Mouse (Mus musculus): ENCODE data around the gene 2010109A12Rik.

Gene 2010109A12Rik

DNA sequence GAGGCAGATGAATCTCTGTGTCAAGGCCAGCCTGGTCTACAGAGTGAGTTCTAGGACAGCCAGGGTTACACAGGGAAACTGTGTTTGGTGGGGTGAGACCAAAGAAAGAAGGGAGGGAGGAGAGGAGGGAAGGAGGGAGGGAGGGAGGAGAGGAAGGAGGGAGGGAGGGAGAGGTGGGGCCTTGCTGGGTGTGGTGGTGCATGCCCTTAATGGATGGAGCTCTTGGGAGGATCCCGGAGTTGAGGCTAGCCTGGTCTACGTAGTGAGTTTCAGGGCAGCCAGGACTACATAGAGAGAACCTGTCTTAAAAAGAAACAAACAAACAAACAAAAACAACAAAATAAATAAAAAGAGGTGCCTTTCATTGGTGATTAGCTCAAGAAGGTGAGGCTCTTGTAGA is 26.5 kb downstream of the 2010109A12Rik start:
- no peak for DNase-seq

DNA sequence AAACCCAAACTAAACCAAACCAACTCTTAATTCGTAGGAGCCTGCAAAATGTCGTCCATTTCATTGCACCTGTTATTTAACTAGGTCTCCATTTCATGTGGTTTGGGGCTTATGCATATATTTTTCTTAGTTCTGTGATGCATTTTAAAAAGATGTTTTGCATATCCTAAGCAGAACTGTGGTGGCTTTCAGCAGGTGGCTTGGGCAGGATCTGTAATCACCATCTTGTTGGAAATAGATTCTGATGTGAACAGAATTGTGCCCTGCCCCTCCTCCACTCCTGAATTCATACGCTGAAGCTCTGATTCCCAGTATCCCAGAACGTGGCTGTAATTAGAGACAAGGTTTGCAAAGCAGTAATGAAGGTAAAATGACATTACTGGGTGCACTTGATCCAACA is 27.8 kb downstream of the 2010109A12Rik start:
- peak; percentile 17 for DNase-seq

DNA sequence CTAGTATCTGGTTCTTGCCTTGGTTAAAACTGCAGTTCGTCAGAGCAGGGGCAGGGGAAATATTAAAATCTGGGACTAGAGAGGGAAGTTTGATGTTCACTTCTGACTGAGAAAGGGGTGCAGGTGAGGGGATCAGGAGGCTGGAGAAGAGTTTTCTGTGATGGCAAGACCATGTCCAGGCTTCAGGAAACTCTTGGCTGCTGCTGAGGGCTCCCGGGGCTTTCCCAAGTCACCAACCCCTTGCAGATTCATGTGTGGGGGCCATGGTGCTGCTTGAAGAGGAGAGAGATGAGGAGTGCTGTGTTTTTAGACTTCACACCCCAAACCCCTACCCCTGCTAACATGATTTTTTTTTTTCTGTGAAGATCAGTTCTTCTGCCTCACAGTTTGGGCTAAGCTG is 28.3 kb downstream of the 2010109A12Rik start:
- peak; percentile 20 for DNase-seq

DNA sequence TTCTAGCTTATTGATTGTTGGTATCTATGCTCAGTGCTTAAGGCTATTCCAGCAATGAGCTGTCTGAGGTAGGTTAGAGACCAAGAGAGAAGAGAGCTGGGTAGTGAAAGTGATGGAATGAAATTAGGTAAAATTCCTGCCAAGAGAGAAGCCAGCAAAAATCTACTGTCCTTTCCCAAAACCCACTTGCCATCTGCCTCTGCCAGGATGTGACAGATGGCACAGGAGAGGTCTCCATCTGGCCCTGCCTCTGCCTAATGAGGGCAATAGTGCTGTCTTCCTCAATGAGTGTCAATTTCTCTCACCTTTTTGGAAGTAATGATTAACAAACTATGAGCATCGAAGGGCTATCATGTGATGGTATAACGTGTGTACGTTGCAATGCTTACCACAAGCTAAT is 29.6 kb downstream of the 2010109A12Rik start:
- no peak for DNase-seq

DNA sequence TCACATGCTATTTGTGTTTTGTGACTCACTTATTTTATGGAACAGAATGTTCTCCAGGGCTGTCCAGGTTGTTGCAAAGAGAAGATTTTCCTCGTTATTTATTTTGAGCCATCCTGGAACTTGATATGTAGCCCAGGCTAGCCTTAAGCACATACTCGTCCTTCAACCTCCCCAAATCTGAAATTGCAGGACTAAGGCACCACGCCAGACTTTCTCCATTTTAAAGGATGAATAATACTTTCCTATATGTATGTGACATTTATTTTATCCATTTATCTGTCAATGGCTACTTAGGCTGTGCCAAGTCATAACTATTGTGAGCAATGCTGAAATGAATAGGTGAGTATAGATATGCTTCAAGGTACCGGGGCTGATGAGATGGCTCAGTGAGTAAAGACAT is 30.2 kb downstream of the 2010109A12Rik start:
- DNase-seq: no peak

DNA sequence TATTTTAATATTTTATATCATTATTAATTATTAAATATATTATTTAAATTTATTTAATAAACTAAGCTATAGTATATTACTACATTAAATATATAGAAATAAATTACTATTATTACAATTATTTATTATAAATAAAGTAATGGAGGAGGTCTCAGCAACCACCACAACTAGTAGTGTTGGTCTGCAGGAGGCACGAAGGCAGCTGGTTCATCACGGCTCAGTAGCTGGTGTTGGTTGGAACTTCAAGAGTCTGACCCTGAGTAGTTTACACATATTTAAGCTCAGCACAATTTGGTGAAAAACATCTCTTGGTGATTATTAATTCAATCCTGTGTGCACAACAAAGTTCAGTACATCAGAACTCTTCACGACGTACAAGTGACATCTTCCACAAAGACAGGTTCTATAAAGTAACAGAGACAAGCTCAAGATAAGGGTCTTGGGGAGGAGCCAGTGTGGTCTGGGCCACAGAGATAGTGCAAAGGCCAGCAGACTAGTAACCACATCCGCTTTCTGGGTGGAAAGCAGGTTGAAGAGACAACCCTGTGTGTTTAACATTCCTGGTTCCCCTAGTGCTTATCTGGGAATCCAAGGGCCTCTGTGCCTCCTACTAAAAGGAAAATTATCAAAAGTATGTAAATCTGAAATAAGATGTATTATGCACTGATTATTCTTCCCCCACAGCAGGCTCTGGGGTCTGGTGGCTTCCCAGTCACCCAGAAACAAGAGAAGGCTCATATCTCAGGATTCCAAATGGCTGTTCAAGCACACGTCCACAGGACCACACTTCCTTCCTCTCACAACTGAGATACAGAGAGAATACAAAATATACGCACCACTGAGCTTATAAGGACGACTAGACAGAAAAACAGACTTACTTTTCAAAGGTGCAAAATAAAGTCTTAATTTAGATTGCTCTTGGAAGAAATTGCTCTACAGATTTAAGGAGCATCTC is 33.5 kb downstream of the 2010109A12Rik start:
- DNase-seq: peak; percentile 26

DNA sequence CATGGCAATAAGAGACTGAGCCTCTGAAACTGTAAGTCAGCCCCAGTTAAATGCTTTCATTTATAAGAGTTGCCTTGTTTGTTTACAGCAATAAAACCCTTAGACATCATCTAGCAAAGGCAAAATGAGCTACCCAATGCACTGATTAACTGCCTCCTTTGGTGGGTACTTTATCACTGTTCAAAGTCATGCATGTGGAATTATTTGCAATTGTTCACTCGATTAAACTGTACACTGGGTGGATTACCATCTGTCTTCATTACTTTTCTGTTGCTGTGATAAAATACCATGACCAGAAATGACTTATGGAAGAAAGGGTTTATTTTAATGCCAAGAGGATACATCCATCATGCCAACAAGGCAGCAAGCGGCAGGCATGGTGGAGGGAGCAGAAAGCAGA is 39.0 kb downstream of the 2010109A12Rik start:
- no peak for DNase-seq

DNA sequence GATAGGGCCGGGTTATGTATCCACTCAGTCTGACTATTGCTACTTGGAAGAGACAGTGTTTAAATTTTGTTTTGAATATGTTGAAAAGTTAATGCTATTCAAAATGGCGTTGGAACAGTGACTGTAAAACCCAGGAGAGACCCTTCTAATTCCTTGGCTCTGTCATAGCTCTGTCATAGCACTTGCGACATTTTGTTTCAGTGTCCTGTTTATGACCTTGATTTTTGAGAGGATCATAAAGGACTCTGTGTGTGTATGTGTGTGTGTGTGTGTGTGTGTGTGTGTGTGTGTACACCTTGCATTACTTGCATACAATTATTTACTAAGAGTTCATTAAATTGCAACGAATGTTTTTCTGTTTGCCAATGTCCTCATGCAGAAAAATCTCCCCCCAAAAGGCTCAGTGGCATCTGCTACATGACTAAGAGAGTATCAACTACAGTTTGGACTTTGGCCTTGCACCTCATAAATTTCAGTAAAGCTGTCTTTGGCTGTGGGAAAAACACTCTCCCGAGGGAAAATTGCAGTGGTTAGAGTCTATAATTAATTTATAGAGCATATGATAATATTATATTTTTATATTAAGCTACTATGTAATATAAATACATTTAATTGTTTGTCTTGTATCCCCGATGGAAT is 43.7 kb downstream of the 2010109A12Rik start:
- no peak for DNase-seq

DNA sequence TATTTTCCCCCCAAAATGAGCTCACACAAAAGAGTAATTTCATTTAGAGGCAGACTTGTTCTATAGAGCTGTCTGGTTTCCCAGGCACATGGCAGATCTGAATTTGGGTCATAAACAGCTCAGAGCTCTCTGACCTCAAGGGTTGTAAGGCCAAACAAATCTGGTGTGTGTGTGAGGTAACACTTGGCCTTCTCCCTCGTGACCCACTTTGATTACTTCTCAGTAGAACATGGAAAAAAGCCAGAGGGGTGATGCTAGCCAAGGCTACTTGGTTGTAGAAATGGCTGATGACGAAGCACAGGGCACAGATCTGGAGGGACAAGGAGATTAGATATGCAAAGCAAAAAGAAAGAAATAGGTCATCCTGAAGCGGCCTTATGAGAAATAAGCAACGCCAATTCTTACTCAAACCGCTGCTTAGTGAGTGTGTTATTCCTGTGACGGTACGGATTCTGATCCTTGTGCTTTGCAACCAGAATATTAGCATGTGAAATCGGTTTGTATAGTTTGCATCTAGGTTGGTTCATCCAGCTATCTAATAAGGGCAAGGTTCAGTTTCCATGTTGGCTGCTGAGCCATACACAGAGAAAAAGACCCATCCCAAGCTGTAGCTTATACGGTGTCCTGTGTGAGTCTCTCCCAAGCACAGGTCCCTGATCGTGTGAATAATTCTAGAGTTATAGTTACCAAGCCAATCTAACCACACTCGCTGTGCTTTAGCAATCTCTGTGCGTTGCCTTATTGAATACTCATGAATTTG is 44.9 kb downstream of the 2010109A12Rik start:
- no peak for DNase-seq

DNA sequence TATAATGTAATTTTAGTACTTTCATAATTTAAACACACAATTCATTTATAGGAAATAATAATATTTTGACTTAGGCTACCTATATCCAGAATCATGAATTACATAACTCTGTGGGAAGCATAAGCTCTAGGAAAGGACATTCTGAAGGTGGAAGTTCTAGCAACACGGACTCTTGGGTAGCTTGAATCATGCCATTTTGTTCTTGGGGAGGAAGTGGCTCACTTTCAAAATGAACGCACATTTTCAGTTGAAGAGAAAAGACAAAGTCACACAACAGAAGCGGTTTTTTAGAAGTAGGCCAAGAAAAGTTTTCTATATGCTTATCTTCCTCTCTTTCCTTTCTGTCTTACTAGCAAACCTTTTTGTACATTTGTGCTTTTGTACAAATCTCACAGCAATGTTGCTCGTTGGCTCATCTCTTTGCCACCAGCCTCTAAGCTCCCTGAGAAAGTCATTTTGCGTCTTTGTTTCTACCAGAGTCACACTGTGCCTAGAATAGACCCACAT is 49.5 kb downstream of the 2010109A12Rik start:
- DNase-seq: no peak

DNA sequence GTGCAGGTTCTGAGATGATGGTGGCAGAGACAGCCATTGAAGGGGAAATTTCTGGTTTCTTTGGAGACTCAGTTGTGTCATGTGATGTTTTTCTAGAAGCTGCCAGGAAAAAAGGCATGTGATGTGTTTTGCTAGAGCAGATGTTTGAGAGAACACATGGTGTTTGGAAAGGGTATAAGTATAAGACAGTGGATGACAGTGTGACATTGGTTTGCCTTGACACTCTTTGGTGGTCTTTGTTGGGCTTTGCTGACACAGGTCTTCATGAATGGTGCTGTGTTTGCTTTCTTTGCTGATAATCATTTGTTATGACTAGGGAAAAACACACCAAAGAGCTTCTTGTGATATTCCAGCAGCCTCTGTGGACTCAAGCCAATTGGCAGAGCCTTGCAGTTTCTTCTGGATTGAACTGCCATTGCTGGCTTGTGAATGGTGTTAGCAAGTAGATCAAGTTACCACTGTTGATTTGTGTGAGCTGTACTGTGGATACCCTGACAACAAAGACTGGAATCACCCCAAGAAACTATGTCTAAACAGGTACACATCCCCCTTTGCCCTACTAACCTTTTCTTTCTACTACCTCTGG is 50.6 kb downstream of the 2010109A12Rik start:
- no peak for DNase-seq

DNA sequence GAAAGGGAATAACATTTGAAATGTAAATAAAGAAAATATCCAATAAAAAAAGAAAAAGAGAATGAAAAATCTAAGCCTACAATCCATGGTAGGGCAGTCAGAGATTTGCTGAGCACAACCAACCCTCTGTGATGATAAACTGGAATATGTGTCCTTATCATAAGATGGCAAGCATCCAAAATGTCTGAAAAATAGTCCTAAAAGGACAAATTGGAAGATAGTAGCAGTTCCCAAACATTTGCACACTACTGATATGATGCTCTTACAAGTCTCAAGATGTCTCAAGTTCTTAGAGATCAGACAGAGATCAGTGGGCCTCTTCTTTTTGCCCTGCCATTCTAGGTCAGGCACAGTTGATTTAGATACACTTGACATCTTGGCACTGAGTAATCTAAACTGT is 53.0 kb downstream of the 2010109A12Rik start:
- no peak for DNase-seq

DNA sequence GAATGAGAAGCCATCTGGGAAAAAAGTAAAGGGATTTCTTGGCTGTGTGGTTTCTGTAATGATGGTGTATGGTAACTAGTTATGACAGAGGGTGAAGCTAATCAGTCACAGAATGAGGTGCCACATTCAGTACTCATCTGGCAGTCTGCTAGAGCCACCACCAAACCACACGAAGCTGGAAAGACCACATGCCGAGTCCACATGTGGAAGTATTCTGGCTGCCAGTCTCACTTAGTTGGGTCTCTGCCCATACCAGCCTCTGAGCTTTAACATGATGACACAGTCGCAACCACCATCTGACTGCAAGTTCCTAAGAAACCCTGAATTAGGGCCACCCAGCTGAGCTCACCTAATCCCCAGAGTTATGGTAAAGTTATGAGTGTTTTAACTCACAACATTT is 54.7 kb downstream of the 2010109A12Rik start:
- DNase-seq: no peak

DNA sequence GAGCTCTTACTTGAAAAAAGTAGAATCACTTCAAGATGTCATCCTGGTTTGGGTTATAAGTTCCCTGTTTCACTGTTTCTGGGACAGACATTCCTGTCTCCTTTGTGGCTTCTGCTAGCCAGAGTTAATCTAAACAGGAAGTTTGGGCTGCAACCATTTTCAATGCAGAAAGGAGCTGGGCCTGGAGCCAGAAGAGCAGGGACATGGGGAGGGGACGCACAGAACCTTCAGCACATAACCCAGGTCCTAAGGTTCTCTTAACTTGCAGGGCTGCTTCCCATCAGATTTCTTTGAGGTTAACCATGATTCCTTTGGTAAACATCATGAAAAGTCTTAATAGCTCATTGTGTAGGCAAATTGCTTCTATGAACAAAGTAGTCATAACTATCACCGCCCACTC is 56.4 kb downstream of the 2010109A12Rik start:
- DNase-seq: no peak
